Mouse (Mus musculus) forebrain, embryonic 14.5 days (tissue): Measurements from ENCODE around the gene Prss23. TPM values are rescaled to one million over a fixed set of nuclear protein-coding genes. Genes with fewer than 3 reads are reported as not detected.

Source experiments
- ATAC-seq: fragments of 200-750 bp; cut with Nextera tagmentation; 2 replicates; pipeline ENCODE4 v1.8.0; 2017; ENCODE audit warnings: mild to moderate bottlenecking, moderate library complexity
- DNase-seq: peaks from one replicate; pipeline ENCODE4 v3.0.0-alpha.2; 2015; ENCODE audit warnings: low spot score
- H3K27ac ChIP-seq: fragments of 300-500 bp; sonication (generic); 2 replicates; pipeline ENCODE4 v1.5.1; 2014; ENCODE audit warnings: low read depth, mild to moderate bottlenecking, control low read depth, low read length, moderate library complexity
- H3K27me3 ChIP-seq: fragments of 300-500 bp; sonication (generic); replicated peaks from 2 replicates; pipeline ENCODE4 v1.6.1; 2014; ENCODE audit warnings: low read length, control low read depth, mixed read lengths; ENCODE audit not compliant: control insufficient read depth, insufficient read depth
- H3K36me3 ChIP-seq: fragments of 300-500 bp; sonication (generic); 2 replicates; pipeline ENCODE4 v1.6.1; 2014; ENCODE audit warnings: low read length, control low read depth; ENCODE audit not compliant: control insufficient read depth, insufficient read depth
- H3K4me1 ChIP-seq: fragments of 300-500 bp; sonication (generic); 2 replicates; pipeline ENCODE4 v1.6.1; 2014; ENCODE audit warnings: antibody characterized with exemption, low read length, control low read depth; ENCODE audit not compliant: control insufficient read depth, insufficient read depth
- H3K4me2 ChIP-seq: fragments of 300-500 bp; sonication (generic); 2 replicates; pipeline ENCODE4 v1.6.1; 2014; ENCODE audit warnings: mild to moderate bottlenecking, control low read depth, low read length
- H3K4me3 ChIP-seq: fragments of 300-500 bp; sonication (generic); 2 replicates; pipeline ENCODE4 v1.5.1; 2014; ENCODE audit warnings: low read depth, low read length, control low read depth
- H3K9ac ChIP-seq: fragments of 300-500 bp; sonication (generic); 2 replicates; pipeline ENCODE4 v1.6.1; 2014; ENCODE audit warnings: mild to moderate bottlenecking, low read length, control low read depth, moderate library complexity
- H3K9me3 ChIP-seq: fragments of 300-500 bp; sonication (generic); replicated peaks from 2 replicates; pipeline ENCODE4 v1.6.1; 2016; ENCODE audit warnings: low read length, control low read depth, mixed read lengths; ENCODE audit not compliant: control insufficient read depth
- WGBS: fragments of 180-500 bp; shearing (Covaris S2); extraction: QIAGEN DNeasy Blood & Tissue Kit; methylation state at CpG from one replicate; pipeline ENCODE4 v1.1.7; 2014; 5-methylcytosine and 5-hydroxymethylcytosine counted together
- polyA plus RNA-seq: library from polyadenylated mRNA; unstranded; fragments of >200 nt; fragmentation: Nextera tagmentation; extraction: Ambion mirVana; gene quantifications from 2 replicates; pipeline ENCODE4 v1.2.1, GENCODE M21; 2014

Prss23 gene
- polyA plus RNA-seq = 13.0 and 13.8 TPM in 2 replicates

- 68% methylated on average over 16 of the region's 16 CpGs for WGBS
- H3K4me1 ChIP-seq = no peaks in the 10 kb centered on the region
- peak; percentile 15; the same call in 1 of the 2 replicates for ATAC-seq
- H3K9ac ChIP-seq = no peak within 1 kb of the TSS
- no peaks in the 10 kb centered on the region for H3K36me3 ChIP-seq
- DNase-seq = no peak
- H3K4me2 ChIP-seq = no peak within 1 kb of the TSS
- no peaks in the 10 kb centered on the region for H3K9me3 ChIP-seq
- H3K27ac ChIP-seq = no peak within 1 kb of the TSS
- no peak within 1 kb of the TSS for H3K4me3 ChIP-seq
- no peaks in the 10 kb centered on the region for H3K27me3 ChIP-seq
Observed at GRCm38 (mm10) chr7:89526731-89527429, at the start of gene Prss23. TSS of gene Prss23 (minus strand) at chr7:89527187.

GRCm38 (mm10) chr7:89576127-89576526 is 49.1 kb upstream of the Prss23 start:
- ATAC-seq (no peak), DNase-seq (no peak)
- no peak overlapping the region for H3K4me2 ChIP-seq
- no peaks in the 10 kb centered on the region for H3K27me3 ChIP-seq
- no peaks in the 10 kb centered on the region for H3K36me3 ChIP-seq
- H3K27ac ChIP-seq = no peak overlapping the region
- no peak overlapping the region for H3K4me3 ChIP-seq
- H3K9me3 ChIP-seq = no peaks in the 10 kb centered on the region
- no peaks in the 10 kb centered on the region for H3K4me1 ChIP-seq
- no peak overlapping the region for H3K9ac ChIP-seq
- WGBS = 95% methylated on average over 3 of the region's 3 CpGs

- no peak overlapping the region for H3K4me2 ChIP-seq
- no peak for ATAC-seq
- WGBS = 94% methylated on average over 2 of the region's 2 CpGs
- H3K4me1 ChIP-seq = no peaks in the 10 kb centered on the region
- no peaks in the 10 kb centered on the region for H3K27me3 ChIP-seq
- no peak for DNase-seq
- no peaks in the 10 kb centered on the region for H3K9me3 ChIP-seq
- H3K27ac ChIP-seq = no peak overlapping the region
- H3K36me3 ChIP-seq = no peaks in the 10 kb centered on the region
- no peak overlapping the region for H3K4me3 ChIP-seq
- no peak overlapping the region for H3K9ac ChIP-seq
Observed at GRCm38 (mm10) chr7:89564569-89564968, 37.6 kb upstream of the Prss23 start.

- no peaks in the 10 kb centered on the region for H3K36me3 ChIP-seq
- ATAC-seq = no peak
- 98% methylated on average over 2 of the region's 2 CpGs for WGBS
Observed at GRCm38 (mm10) chr7:89563501-89563900, 36.5 kb upstream of the Prss23 start.

GRCm38 (mm10) chr7:89562140-89562539 is 35.2 kb upstream of the Prss23 start:
- DNase-seq = no peak
- no peak overlapping the region for H3K9ac ChIP-seq
- no peak for ATAC-seq
- H3K27me3 ChIP-seq = no peaks in the 10 kb centered on the region
- no peak overlapping the region for H3K4me2 ChIP-seq
- no peaks in the 10 kb centered on the region for H3K9me3 ChIP-seq
- no peaks in the 10 kb centered on the region for H3K4me1 ChIP-seq
- H3K27ac ChIP-seq = no peak overlapping the region
- 83% methylated on average over 2 of the region's 2 CpGs for WGBS
- H3K4me3 ChIP-seq = no peak overlapping the region
- no peaks in the 10 kb centered on the region for H3K36me3 ChIP-seq

More at GRCm38 (mm10) chr7:89563501-89563900, 36.5 kb upstream of the Prss23 start:
- no peak overlapping the region for H3K4me3 ChIP-seq
- no peaks in the 10 kb centered on the region for H3K4me1 ChIP-seq
- H3K9me3 ChIP-seq = no peaks in the 10 kb centered on the region
- no peak overlapping the region for H3K27ac ChIP-seq
- H3K27me3 ChIP-seq = no peaks in the 10 kb centered on the region
- DNase-seq = no peak
- H3K4me2 ChIP-seq = no peak overlapping the region
- no peak overlapping the region for H3K9ac ChIP-seq

- H3K27me3 ChIP-seq = no peaks in the 10 kb centered on the region
- H3K4me2 ChIP-seq = no peak overlapping the region
- no peak overlapping the region for H3K27ac ChIP-seq
- H3K9ac ChIP-seq = no peak overlapping the region
- WGBS = 72% methylated on average over 3 of the region's 3 CpGs
- no peaks in the 10 kb centered on the region for H3K4me1 ChIP-seq
- no peaks in the 10 kb centered on the region for H3K36me3 ChIP-seq
- ATAC-seq (no peak), DNase-seq (no peak)
- H3K4me3 ChIP-seq = no peak overlapping the region
- H3K9me3 ChIP-seq = no peaks in the 10 kb centered on the region
Observed at GRCm38 (mm10) chr7:89560939-89561338, 34.0 kb upstream of the Prss23 start.

GRCm38 (mm10) chr7:89559633-89560032 is 32.6 kb upstream of the Prss23 start:
- WGBS = 80% methylated on average over 4 of the region's 4 CpGs
- Histone ChIP-seq H3K4me1 (no peaks in the 10 kb centered on the region), H3K9ac (no peak overlapping the region), H3K36me3 (no peaks in the 10 kb centered on the region), H3K4me3 (no peak overlapping the region), H3K4me2 (no peak overlapping the region), H3K27ac (no peak overlapping the region), H3K27me3 (no peaks in the 10 kb centered on the region), H3K9me3 (no peaks in the 10 kb centered on the region)
- no peak for DNase-seq
- ATAC-seq = no peak

GRCm38 (mm10) chr7:89559105-89559504 is 32.1 kb upstream of the Prss23 start:
- DNase-seq (no peak), ATAC-seq (no peak)
- H3K9me3 ChIP-seq = no peaks in the 10 kb centered on the region
- H3K36me3 ChIP-seq = no peaks in the 10 kb centered on the region
- H3K9ac ChIP-seq = no peak overlapping the region
- no peak overlapping the region for H3K4me2 ChIP-seq
- no peaks in the 10 kb centered on the region for H3K4me1 ChIP-seq
- WGBS = 83% methylated on average over 4 of the region's 4 CpGs
- no peaks in the 10 kb centered on the region for H3K27me3 ChIP-seq
- no peak overlapping the region for H3K4me3 ChIP-seq
- no peak overlapping the region for H3K27ac ChIP-seq

GRCm38 (mm10) chr7:89558446-89559039 is 31.6 kb upstream of the Prss23 start:
- 74% methylated on average over 11 of the region's 11 CpGs for WGBS
- no peak overlapping the region for H3K9ac ChIP-seq
- H3K36me3 ChIP-seq = no peaks in the 10 kb centered on the region
- no peaks in the 10 kb centered on the region for H3K9me3 ChIP-seq
- H3K4me2 ChIP-seq = no peak overlapping the region
- DNase-seq = peak; percentile 20
- no peaks in the 10 kb centered on the region for H3K4me1 ChIP-seq
- no peaks in the 10 kb centered on the region for H3K27me3 ChIP-seq
- no peak for ATAC-seq
- H3K4me3 ChIP-seq = no peak overlapping the region
- H3K27ac ChIP-seq = no peak overlapping the region
